Mouse (Mus musculus) layer of hippocampus, adult 11-12 months (tissue): ENCODE measurements around the gene Gm13283.
"Not testable (repeated sequence)": the region's sequence is repeated elsewhere in the genome, so short reads cannot be mapped to it uniquely, and the experiment has no call there.

Experiments used
- DNase-seq: peaks from one replicate; pipeline ENCODE4 v3.0.0; 2022; ENCODE audit warnings: low spot score

Gm13283 gene

GRCm38 (mm10) chr4:88759610-88760268, at the start of gene Gm13283:
Gene Gm13283 (plus strand): TSS chr4:88760119.
- peak; percentile 49 for DNase-seq

- DNase-seq = no peak
These were observed 45.6 kb upstream of the Gm13283 start for GRCm38 (mm10) chr4:88714281-88714680.

GRCm38 (mm10) chr4:88715059-88715458, 44.9 kb upstream of the Gm13283 start:
- no peak for DNase-seq

- no peak for DNase-seq
These were observed 41.2 kb upstream of the Gm13283 start for GRCm38 (mm10) chr4:88718715-88719114.

GRCm38 (mm10) chr4:88721791-88722721, 37.9 kb upstream of the Gm13283 start, which contains the start of the genes Gm26566 and Klhl9:
Gene Gm26566 (plus strand): TSS chr4:88721805.
Gene Klhl9 (minus strand): TSS chr4:88722465.
- DNase-seq = peak; percentile 87

- no peak for DNase-seq
These were observed 36.3 kb upstream of the Gm13283 start for GRCm38 (mm10) chr4:88723497-88724090.

- no peak for DNase-seq
These were observed 33.2 kb upstream of the Gm13283 start for GRCm38 (mm10) chr4:88726727-88727126.

- DNase-seq = no peak
These were observed 32.6 kb upstream of the Gm13283 start for GRCm38 (mm10) chr4:88727324-88727723.

GRCm38 (mm10) chr4:88738480-88738879, 21.4 kb upstream of the Gm13283 start:
- peak; percentile 73 for DNase-seq

GRCm38 (mm10) chr4:88739036-88739435, 20.9 kb upstream of the Gm13283 start:
- no peak for DNase-seq

GRCm38 (mm10) chr4:88741426-88741825, 18.5 kb upstream of the Gm13283 start:
- no peak for DNase-seq

- DNase-seq = no peak
These were observed 17.0 kb upstream of the Gm13283 start for GRCm38 (mm10) chr4:88742771-88743371.

GRCm38 (mm10) chr4:88744207-88744606, 15.7 kb upstream of the Gm13283 start:
- DNase-seq = no peak

- DNase-seq = no peak
These were observed 10.0 kb upstream of the Gm13283 start for GRCm38 (mm10) chr4:88749926-88750325.

- DNase-seq = peak; percentile 76
These were observed 5.0 kb upstream of the Gm13283 start, which contains the start of gene Gm13271 for GRCm38 (mm10) chr4:88754818-88755340. Gene Gm13271 (plus strand): TSS chr4:88754868.

GRCm38 (mm10) chr4:88756581-88757513, 3.1 kb upstream of the Gm13283 start:
- not testable (repeated sequence) for DNase-seq

GRCm38 (mm10) chr4:88757628-88758031, 2.3 kb upstream of the Gm13283 start:
- DNase-seq = peak; percentile 95

GRCm38 (mm10) chr4:88758751-88759150, 1.2 kb upstream of the Gm13283 start:
- DNase-seq = peak; percentile 41

- DNase-seq = peak; percentile 56
These were observed 512 bp downstream of the Gm13283 start for GRCm38 (mm10) chr4:88760431-88760830.

GRCm38 (mm10) chr4:88761776-88762175, 1.9 kb downstream of the Gm13283 start:
- peak; percentile 83 for DNase-seq

- DNase-seq = not testable (repeated sequence)
These were observed 2.4 kb downstream of the Gm13283 start for GRCm38 (mm10) chr4:88762341-88762740.
